Mouse (Mus musculus): ENCODE data around the gene Jmjd1c.

GRCm38 (mm10) chr10:67099183-67099929 lies 3.4 kb downstream of the Jmjd1c start:
- no peak for TF ChIP-seq CTCF (IDR thresholded peaks at IDR 0.05; ENCODE audit: control insufficient read depth, insufficient read depth, insufficient read length)
- TF ChIP-seq MYOG (IDR thresholded peaks at IDR 0.05; ENCODE audit: control insufficient read depth, extremely low read depth, insufficient read length) = no peak
- TF ChIP-seq MYOD1 (IDR thresholded peaks at IDR 0.05; ENCODE audit: control insufficient read depth, insufficient read length, low read depth) = no peak
- no peak for TF ChIP-seq MAX (IDR thresholded peaks at IDR 0.05)
